Mouse (Mus musculus) lung, postnatal 0 days (tissue): Measurements from ENCODE around the gene Dnmt1. TPM values are rescaled to one million over a fixed set of nuclear protein-coding genes. Genes with fewer than 3 reads are reported as not detected.

Experiments
- ATAC-seq: fragments of 200-750 bp; cut with Nextera tagmentation; 2 replicates; pipeline ENCODE4 v1.8.0; 2017; ENCODE audit warnings: moderate library complexity
- DNase-seq: peaks from one replicate; pipeline ENCODE4 v3.0.0-alpha.2; 2016; ENCODE audit warnings: low spot score
- H3K27ac ChIP-seq: fragments of 300-500 bp; sonication (generic); 2 replicates; pipeline ENCODE4 v1.5.1; 2014; ENCODE audit warnings: antibody characterized with exemption, mild to moderate bottlenecking, low read length, mixed read lengths
- H3K27me3 ChIP-seq: fragments of 300-500 bp; sonication (generic); replicated peaks from 2 replicates; pipeline ENCODE4 v1.6.1; 2014; ENCODE audit warnings: low read length, mixed read lengths; ENCODE audit not compliant: insufficient read depth
- H3K36me3 ChIP-seq: fragments of 300-500 bp; sonication (generic); 2 replicates; pipeline ENCODE4 v1.6.1; 2014; ENCODE audit warnings: low read length, mixed read lengths; ENCODE audit not compliant: insufficient read depth
- H3K4me1 ChIP-seq: fragments of 300-500 bp; sonication (generic); 2 replicates; pipeline ENCODE4 v1.6.1; 2014; ENCODE audit warnings: antibody characterized with exemption, low read depth, low read length, mixed read lengths; ENCODE audit not compliant: insufficient read depth
- H3K4me2 ChIP-seq: fragments of 300-500 bp; sonication (generic); replicated peaks from 2 replicates; pipeline ENCODE4 v1.6.1; 2014; ENCODE audit warnings: low read depth, mild to moderate bottlenecking, low read length, moderate library complexity, mixed read lengths
- H3K4me3 ChIP-seq: fragments of 300-500 bp; sonication (generic); 2 replicates; pipeline ENCODE4 v1.5.1; 2014; ENCODE audit warnings: low read depth, low read length
- H3K9ac ChIP-seq: fragments of 300-500 bp; sonication (generic); replicated peaks from 2 replicates; pipeline ENCODE4 v1.6.1; 2014; ENCODE audit warnings: low read depth, mild to moderate bottlenecking
- H3K9me3 ChIP-seq: fragments of 300-500 bp; sonication (generic); 2 replicates; pipeline ENCODE4 v1.6.1; 2016; ENCODE audit warnings: low read length, mixed read lengths
- CTCF ChIP-seq: IDR thresholded peaks from 2 replicates; pipeline ENCODE4 v1.5.1; 2016; ENCODE audit warnings: antibody characterized with exemption, mild to moderate bottlenecking
- EP300 ChIP-seq: IDR thresholded peaks from 2 replicates; pipeline ENCODE4 v1.6.1; 2016; ENCODE audit warnings: antibody characterized with exemption, mild to moderate bottlenecking, control low read depth
- WGBS: fragments of 180-500 bp; shearing (Covaris S2); extraction: QIAGEN DNeasy Blood & Tissue Kit; methylation state at CpG from one replicate; pipeline ENCODE4 v1.1.7; 2014; 5-methylcytosine and 5-hydroxymethylcytosine counted together
- polyA plus RNA-seq: library from polyadenylated mRNA; unstranded; fragments of >200 nt; fragmentation: Nextera tagmentation; extraction: Ambion mirVana; gene quantifications from 2 replicates; pipeline ENCODE4 v1.2.1, GENCODE M21; 2015

Dnmt1 gene
- polyA plus RNA-seq, 1 experiment from 2014 or later: 14.5 TPM

DNA sequence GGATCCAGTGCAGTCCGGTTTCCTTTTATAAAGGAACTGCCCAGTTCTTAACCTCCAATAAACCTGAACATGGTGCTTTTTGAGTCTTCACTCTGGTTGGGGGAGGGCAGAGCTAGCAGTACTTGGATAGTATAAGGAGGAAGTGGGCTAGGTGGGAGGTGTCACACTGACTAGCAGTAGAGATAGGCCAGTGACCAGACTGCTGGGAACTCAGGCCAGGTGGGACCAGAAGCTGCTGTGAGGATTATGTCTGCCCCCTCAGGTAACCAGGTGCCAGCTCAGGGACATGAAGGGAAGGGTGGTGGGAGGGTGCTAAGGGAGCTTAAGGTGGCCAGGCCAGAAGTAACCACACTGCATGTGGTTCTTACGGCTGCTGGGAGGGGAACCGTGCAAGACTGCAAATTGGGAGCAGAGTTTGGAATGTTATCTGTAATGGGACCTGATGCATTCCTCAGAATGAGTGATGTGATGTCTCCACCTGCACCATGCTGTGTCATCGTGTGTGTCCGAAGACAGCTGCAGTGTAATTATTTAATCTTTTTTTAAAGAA lies 67.5 kb downstream of the Dnmt1 start:
- DNase-seq: no peak
- TF ChIP-seq EP300 (no peak), CTCF (no peak)
- ATAC-seq: no peak
- H3K9me3 ChIP-seq: no peaks in the 10 kb centered on the region
- no peaks in the 10 kb centered on the region for H3K27me3 ChIP-seq
- H3K9ac ChIP-seq: no peak overlapping the region
- H3K36me3 ChIP-seq: peaks cover 28% of the 10 kb centered on the region; the same call in 1 of the 2 replicates
- H3K4me2 ChIP-seq: no peak overlapping the region
- H3K4me3 ChIP-seq: no peak overlapping the region
- WGBS: 60% methylated on average over 5 of the region's 5 CpGs
- H3K4me1 ChIP-seq: peaks cover 1% of the 10 kb centered on the region; the same call in 1 of the 2 replicates
- H3K27ac ChIP-seq: no peak overlapping the region

DNA sequence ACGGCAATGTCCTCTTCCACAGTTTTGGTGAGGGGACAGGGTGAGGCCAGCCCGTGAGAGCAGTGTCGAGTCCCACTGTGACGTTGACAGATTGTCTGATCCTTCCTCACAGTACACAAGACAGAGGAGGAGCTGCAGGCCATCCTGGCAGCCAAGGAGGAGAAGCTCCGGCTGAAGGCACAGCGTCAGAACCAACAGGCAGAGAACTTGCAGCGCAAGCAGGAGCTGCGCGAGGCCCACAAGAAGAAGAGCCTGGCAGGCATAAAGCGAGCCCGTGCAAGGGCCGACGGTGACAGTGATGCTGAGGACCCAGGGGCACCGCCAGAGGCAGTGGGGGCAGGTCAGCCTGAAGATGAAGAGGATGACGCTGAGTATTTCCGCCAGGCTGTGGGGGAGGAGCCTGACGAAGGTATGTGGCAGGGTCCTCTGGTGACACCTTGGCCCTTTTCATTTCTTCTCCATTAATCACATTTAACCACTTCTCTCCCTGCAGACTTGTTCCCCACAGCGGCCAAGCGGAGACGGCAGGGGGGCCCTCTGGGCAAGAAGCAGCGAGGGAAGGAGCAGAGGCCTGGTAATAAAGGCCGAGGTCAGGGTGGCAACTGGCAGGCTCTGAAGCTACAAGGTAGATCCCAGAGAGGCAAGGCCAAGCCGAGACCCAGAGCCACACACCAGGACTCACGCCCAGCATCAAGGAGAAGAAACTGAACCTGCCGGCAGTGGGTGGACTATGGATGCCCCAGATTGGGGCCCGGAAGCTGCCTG lies 68.2 kb downstream of the Dnmt1 start:
- TF ChIP-seq CTCF (no peak), EP300 (no peak)
- Histone ChIP-seq H3K27me3 (no peaks in the 10 kb centered on the region), H3K9ac (no peak overlapping the region), H3K4me2 (no peak overlapping the region), H3K4me1 (no peaks in the 10 kb centered on the region), H3K9me3 (no peaks in the 10 kb centered on the region), H3K4me3 (no peak overlapping the region), H3K36me3 (peaks cover 28% of the 10 kb centered on the region; the same call in 1 of the 2 replicates), H3K27ac (no peak overlapping the region)
- 64% methylated on average over 26 of the region's 26 CpGs for WGBS
- ATAC-seq (no peak), DNase-seq (no peak)

DNA sequence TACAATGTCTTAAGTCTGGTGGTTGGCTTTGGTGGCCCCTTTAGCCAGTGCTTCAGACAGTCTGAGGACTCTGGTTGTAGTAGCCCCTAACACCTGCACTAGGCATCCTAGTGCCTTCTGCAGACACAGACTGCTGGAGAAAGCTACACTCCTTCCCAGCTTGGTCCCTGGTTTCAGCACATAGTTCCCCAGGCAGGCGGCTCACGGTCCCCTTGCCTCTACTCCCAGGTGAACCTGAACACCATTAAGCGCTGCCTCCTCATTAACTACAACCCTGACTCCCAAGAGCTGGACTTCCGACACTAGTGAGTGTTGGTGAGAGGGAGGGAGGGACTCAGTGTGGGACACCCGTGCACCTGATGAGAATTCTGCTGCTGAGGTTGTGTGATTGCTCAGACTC lies 69.3 kb downstream of the Dnmt1 start:
- no peak for TF ChIP-seq EP300
- no peak for TF ChIP-seq CTCF
- H3K27me3 ChIP-seq: no peaks in the 10 kb centered on the region
- ATAC-seq (no peak), DNase-seq (no peak)
- no peak overlapping the region for H3K4me2 ChIP-seq
- H3K36me3 ChIP-seq: peaks cover 20% of the 10 kb centered on the region; the same call in 1 of the 2 replicates
- H3K9me3 ChIP-seq: no peaks in the 10 kb centered on the region
- no peak overlapping the region for H3K9ac ChIP-seq
- H3K4me1 ChIP-seq: no peaks in the 10 kb centered on the region
- no peak overlapping the region for H3K4me3 ChIP-seq
- H3K27ac ChIP-seq: no peak overlapping the region
- 88% methylated on average over 5 of the region's 5 CpGs for WGBS

DNA sequence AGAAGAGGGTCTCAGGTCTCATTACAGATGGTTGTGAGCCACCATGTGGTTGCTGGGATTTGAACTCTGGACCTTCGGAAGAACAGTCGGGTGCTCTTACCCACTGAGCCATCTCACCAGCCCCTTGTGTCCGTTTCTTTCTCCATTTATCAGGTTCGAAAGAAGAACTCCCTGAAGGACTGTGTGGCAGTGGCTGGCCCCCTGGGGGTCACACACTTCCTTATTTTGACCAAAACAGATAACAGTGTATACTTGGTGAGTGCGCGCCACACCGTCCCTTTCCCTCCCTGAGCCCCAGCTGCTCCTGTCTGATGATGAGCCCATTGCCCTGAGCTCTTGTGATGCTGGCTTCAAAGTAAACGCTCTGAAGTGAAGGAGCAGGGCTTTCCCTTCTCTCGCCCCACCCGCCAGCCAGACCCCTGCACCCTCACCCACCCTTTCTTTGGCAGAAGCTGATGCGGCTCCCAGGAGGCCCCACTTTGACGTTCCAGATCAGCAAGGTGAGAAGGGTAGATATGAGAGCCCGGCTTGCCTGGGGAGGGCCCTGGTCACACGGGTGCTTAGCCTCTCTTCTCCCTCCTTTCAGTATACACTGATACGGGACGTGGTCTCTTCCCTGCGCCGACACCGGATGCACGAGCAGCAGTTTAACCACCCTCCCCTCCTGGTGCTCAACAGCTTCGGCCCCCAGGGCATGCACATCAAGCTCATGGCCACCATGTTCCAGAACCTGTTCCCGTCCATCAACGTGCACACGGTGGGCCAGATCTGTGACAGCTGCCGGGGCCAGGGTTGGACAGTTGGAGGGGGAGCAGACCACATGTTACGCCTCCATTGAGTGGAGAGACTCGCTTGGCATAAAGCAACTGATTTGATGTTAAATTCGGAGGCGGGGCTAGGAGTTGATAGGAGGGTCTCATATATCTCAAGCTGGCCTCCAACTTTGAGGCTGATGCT lies 70.2 kb downstream of the Dnmt1 start:
- Histone ChIP-seq H3K9ac (no peak overlapping the region), H3K4me1 (no peaks in the 10 kb centered on the region), H3K27me3 (no peaks in the 10 kb centered on the region), H3K27ac (no peak overlapping the region), H3K36me3 (peaks cover 17% of the 10 kb centered on the region; the same call in 1 of the 2 replicates), H3K4me3 (no peak overlapping the region), H3K4me2 (0 out of 2 replicates have a peak overlapping the region, but pooled peaks have one; percentile 88), H3K9me3 (no peaks in the 10 kb centered on the region)
- 73% methylated on average over 29 of the region's 29 CpGs for WGBS
- no peak for ATAC-seq
- no peak for DNase-seq
- TF ChIP-seq CTCF: no peak
- TF ChIP-seq EP300: no peak

DNA sequence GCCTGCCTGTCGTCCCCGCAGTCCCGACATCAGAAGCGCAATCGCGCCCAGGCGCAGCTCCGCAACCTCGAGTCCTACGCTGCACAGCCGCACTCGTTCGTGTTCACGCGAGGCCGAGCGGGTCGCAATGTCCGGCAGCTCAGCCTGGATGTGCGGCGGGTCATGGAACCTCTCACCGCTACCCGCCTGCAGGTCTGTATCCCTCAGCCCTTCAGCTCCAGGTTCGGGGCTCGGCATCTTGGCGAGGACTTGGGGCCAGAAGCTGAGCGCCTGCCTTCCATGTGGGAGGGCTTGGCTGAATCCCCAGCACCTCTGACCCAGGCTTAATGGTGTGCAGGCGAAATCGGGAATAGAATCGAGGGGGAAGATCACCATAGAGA lies 71.3 kb downstream of the Dnmt1 start:
- TF ChIP-seq CTCF (no peak), EP300 (no peak)
- Histone ChIP-seq H3K9me3 (no peaks in the 10 kb centered on the region), H3K4me1 (no peaks in the 10 kb centered on the region), H3K4me3 (peak overlapping the region; percentile 73), H3K36me3 (peaks cover 7% of the 10 kb centered on the region; the same call in 1 of the 2 replicates), H3K9ac (peak overlapping the region; percentile 71), H3K4me2 (peak overlapping the region; percentile 88), H3K27ac (peak overlapping the region; percentile 94), H3K27me3 (no peaks in the 10 kb centered on the region)
- peak; percentile 46 for ATAC-seq
- under 1% methylated on average over 29 of the region's 30 CpGs for WGBS
- peak; percentile 29 for DNase-seq
